Mouse (Mus musculus) kidney, adult 9 months (tissue): ENCODE data around the gene Trak1.

ENCODE experiments used
- DNase-seq: peaks from one replicate; pipeline ENCODE4 v3.0.0; 2022

Gene Trak1

GRCm38 (mm10) chr9:121298065-121298398 is 730 bp downstream of the Trak1 start:
- DNase-seq, result peak; percentile 35

GRCm38 (mm10) chr9:121298411-121299091 is 1.2 kb downstream of the Trak1 start:
- DNase-seq, result peak; percentile 48

- peak; percentile 32 for DNase-seq
Measured at GRCm38 (mm10) chr9:121299223-121299755, 2.0 kb downstream of the Trak1 start.

GRCm38 (mm10) chr9:121299976-121300570 is 2.8 kb downstream of the Trak1 start:
- DNase-seq, result no peak

GRCm38 (mm10) chr9:121301041-121301920 is 4.0 kb downstream of the Trak1 start:
- DNase-seq, result no peak

GRCm38 (mm10) chr9:121302543-121302942 is 5.2 kb downstream of the Trak1 start:
- DNase-seq, result peak; percentile 44

GRCm38 (mm10) chr9:121303086-121303485 is 5.8 kb downstream of the Trak1 start:
- peak; percentile 53 for DNase-seq

GRCm38 (mm10) chr9:121303748-121304147 is 6.4 kb downstream of the Trak1 start:
- DNase-seq, result peak; percentile 70

- no peak for DNase-seq
Measured at GRCm38 (mm10) chr9:121304520-121304919, 7.2 kb downstream of the Trak1 start.

GRCm38 (mm10) chr9:121305456-121305855 is 8.2 kb downstream of the Trak1 start:
- no peak for DNase-seq

GRCm38 (mm10) chr9:121309287-121309686 is 12.0 kb downstream of the Trak1 start:
- no peak for DNase-seq

GRCm38 (mm10) chr9:121310501-121310900 is 13.2 kb downstream of the Trak1 start:
- no peak for DNase-seq

GRCm38 (mm10) chr9:121311846-121312236 is 14.5 kb downstream of the Trak1 start:
- DNase-seq, result no peak

- DNase-seq, result peak; percentile 75
Measured at GRCm38 (mm10) chr9:121312237-121312891, 15.1 kb downstream of the Trak1 start.

GRCm38 (mm10) chr9:121313656-121314374 is 16.5 kb downstream of the Trak1 start:
- DNase-seq, result peak; percentile 85

GRCm38 (mm10) chr9:121314541-121315152 is 17.3 kb downstream of the Trak1 start:
- DNase-seq, result no peak

- DNase-seq, result no peak
Measured at GRCm38 (mm10) chr9:121315901-121316595, 18.7 kb downstream of the Trak1 start.

GRCm38 (mm10) chr9:121316621-121317405 is 19.5 kb downstream of the Trak1 start:
- no peak for DNase-seq

GRCm38 (mm10) chr9:121319323-121319966 is 22.1 kb downstream of the Trak1 start:
- DNase-seq, result no peak

- DNase-seq, result no peak
Measured at GRCm38 (mm10) chr9:121320433-121320832, 23.1 kb downstream of the Trak1 start.
